Mouse (Mus musculus): ENCODE measurements around the gene Zc3hav1l. TPM values are rescaled to one million over a fixed set of nuclear protein-coding genes. Genes with fewer than 3 reads are reported as not detected.

The Zc3hav1l gene
- polyA plus RNA-seq, 1 experiment from 2014 or later: 15.4 TPM

DNA sequence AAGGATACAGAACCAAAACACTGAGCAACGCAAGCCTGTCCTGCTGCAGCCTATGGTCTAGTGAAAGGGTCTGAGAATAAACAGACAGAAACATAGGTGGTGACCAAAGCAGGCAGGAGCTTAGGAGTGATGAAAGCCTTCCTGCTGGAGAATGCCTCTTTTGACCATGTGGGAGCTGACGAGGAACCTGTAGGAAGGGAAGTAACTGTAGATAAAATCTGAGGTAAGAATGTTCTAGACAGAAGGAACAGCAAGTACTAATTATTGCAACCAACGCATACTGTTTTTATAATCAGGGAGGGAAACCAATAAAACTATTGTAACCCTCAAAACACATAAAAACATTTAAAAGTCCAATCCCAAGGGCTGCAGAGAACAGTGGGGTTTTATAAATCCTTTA, 54.9 kb downstream of the Zc3hav1l start:
- Histone ChIP-seq H3K9ac (ENCODE audit: low read length) (no peak overlapping the region; the same call in 1 of the 2 replicates), H3K27me3 (ENCODE audit: control insufficient read depth, insufficient read depth, low read length) (no peaks in the 10 kb centered on the region), H3K36me3 (ENCODE audit: control insufficient read depth, insufficient read depth, low read length) (no peaks in the 10 kb centered on the region), H3K9me3 (ENCODE audit: control insufficient read depth, low read length) (no peaks in the 10 kb centered on the region), H3K27ac (ENCODE audit: low read depth, low read length) (no peak overlapping the region), H3K4me2 (ENCODE audit: low read depth) (no peak overlapping the region), H3K4me3 (ENCODE audit: low read depth, low read length) (no peak overlapping the region), H3K4me1 (ENCODE audit: control insufficient read depth, insufficient read depth, low read length) (peaks cover 8% of the 10 kb centered on the region; the same call in 1 of the 2 replicates)
- no peak for ATAC-seq (ENCODE audit: insufficient read depth, low FRiP score, low TSS enrichment)
- WGBS: 74% methylated on average over 3 of the region's 3 CpGs
- no peak for DNase-seq (ENCODE audit: low spot score)

DNA sequence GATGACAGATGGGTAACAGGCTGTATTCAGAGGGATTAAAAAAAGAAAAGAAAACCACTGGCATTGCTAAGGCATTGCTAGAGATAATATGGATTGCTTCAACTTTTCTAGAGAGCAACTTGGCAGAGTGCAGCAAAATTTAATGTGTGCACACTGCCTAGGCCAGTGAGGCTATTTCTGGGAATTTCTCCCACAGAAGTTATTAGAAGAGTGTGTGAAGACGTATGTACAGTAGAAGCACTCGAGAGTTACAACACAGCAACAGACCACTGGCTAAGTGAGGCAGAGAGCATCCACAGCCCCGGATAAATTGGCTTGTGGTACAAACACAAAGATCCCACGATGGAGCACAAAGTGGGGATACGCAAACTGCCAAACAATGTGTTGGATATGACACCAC, 56.2 kb downstream of the Zc3hav1l start:
- Histone ChIP-seq H3K27ac (ENCODE audit: low read depth, low read length) (no peak overlapping the region), H3K9me3 (ENCODE audit: control insufficient read depth, low read length) (no peaks in the 10 kb centered on the region), H3K4me2 (ENCODE audit: low read depth) (no peak overlapping the region), H3K36me3 (ENCODE audit: control insufficient read depth, insufficient read depth, low read length) (no peaks in the 10 kb centered on the region), H3K9ac (ENCODE audit: low read length) (no peak overlapping the region), H3K4me3 (ENCODE audit: low read depth, low read length) (no peak overlapping the region), H3K27me3 (ENCODE audit: control insufficient read depth, insufficient read depth, low read length) (no peaks in the 10 kb centered on the region), H3K4me1 (ENCODE audit: control insufficient read depth, insufficient read depth, low read length) (0 out of 2 replicates have a peak, but pooled peaks cover under 1% of the 10 kb centered on the region)
- DNase-seq (ENCODE audit: low spot score) (no peak), ATAC-seq (ENCODE audit: insufficient read depth, low FRiP score, low TSS enrichment) (no peak)
- WGBS: 91% methylated on average over 5 of the region's 5 CpGs

DNA sequence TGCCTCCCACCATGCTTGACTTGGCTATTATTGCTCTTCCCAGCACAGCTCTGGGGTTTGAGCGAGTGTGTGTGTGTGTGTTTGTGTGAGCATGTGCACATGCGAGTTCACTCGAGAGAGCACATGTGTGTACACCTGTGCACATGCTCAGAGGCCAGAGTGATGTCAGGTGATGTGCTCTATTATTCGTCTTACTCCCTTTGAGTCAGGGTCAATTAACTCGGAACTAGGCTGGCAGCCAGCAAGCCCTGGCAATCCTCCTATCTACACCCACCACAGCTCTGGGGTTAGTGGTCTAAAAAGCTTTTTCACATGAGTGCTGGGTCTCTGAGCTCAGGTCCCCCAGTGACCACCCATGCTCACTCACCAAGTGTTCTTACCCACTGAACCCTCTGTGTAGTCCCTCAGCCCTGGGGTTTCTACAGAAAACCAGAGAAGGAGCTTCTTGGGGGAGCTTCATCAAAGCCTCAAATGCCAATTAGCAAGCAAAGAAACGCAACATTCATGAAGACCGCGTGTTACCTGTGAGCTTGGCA, 56.7 kb downstream of the Zc3hav1l start:
- Histone ChIP-seq H3K27ac (ENCODE audit: low read depth, low read length) (no peak overlapping the region), H3K4me3 (ENCODE audit: low read depth, low read length) (no peak overlapping the region), H3K9ac (ENCODE audit: low read length) (no peak overlapping the region), H3K36me3 (ENCODE audit: control insufficient read depth, insufficient read depth, low read length) (no peaks in the 10 kb centered on the region), H3K4me2 (ENCODE audit: low read depth) (no peak overlapping the region), H3K27me3 (ENCODE audit: control insufficient read depth, insufficient read depth, low read length) (no peaks in the 10 kb centered on the region), H3K9me3 (ENCODE audit: control insufficient read depth, low read length) (no peaks in the 10 kb centered on the region), H3K4me1 (ENCODE audit: control insufficient read depth, insufficient read depth, low read length) (no peaks in the 10 kb centered on the region)
- DNase-seq (ENCODE audit: low spot score) (no peak), ATAC-seq (ENCODE audit: insufficient read depth, low FRiP score, low TSS enrichment) (no peak)
- 91% methylated on average over 8 of the region's 8 CpGs for WGBS

DNA sequence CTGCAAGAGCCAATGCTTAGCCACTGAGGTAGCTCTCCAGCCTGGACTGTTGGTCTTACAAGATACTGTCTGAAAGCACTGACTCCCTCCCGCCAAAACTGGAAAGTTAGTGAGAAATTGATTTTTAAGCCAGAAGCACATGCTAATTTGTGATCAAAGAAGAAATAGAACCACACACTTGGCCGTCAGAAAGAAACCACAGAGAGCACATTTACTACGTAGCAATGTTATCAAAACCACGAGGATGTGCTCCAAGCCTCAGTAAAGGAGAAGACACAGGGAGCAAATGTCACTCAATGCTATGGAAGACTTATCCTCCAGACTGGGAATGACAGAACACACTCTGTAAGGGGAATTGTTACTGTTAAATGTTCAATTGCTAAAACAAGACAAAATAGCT, 57.6 kb downstream of the Zc3hav1l start:
- WGBS: 92% methylated on average over 4 of the region's 4 CpGs

DNA sequence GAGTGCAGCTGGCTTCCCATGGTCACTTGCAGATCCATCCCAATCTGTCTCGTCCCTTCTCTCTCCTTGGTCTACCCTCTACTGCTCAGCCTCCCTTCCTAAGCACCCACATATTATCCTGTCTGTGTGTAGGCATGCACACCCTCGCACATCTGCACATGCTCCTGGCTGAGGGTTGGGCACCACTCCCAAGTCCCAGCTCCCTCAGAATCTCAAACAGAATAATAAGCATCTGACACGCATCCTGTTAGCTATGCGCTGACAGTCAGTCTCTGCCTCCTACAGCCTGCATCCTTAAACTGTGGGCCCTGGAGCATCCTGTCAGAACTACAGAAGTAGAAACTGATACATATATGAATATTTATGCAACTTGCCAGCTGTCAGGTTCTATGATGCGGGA, 58.4 kb downstream of the Zc3hav1l start:
- Histone ChIP-seq H3K4me3 (ENCODE audit: low read depth, low read length) (no peak overlapping the region), H3K27ac (ENCODE audit: low read depth, low read length) (no peak overlapping the region), H3K27me3 (ENCODE audit: control insufficient read depth, insufficient read depth, low read length) (no peaks in the 10 kb centered on the region), H3K9ac (ENCODE audit: low read length) (no peak overlapping the region), H3K4me2 (ENCODE audit: low read depth) (no peak overlapping the region), H3K9me3 (ENCODE audit: control insufficient read depth, low read length) (no peaks in the 10 kb centered on the region), H3K4me1 (ENCODE audit: control insufficient read depth, insufficient read depth, low read length) (no peaks in the 10 kb centered on the region), H3K36me3 (ENCODE audit: control insufficient read depth, insufficient read depth, low read length) (no peaks in the 10 kb centered on the region)
- no peak for DNase-seq (ENCODE audit: low spot score)
- no peak for ATAC-seq (ENCODE audit: insufficient read depth, low FRiP score, low TSS enrichment)
- WGBS: 92% methylated on average over 5 of the region's 5 CpGs

More for the DNA sequence above, 57.6 kb downstream of the Zc3hav1l start:
- Histone ChIP-seq H3K4me1 (ENCODE audit: control insufficient read depth, insufficient read depth, low read length) (no peaks in the 10 kb centered on the region), H3K9ac (ENCODE audit: low read length) (no peak overlapping the region), H3K27me3 (ENCODE audit: control insufficient read depth, insufficient read depth, low read length) (no peaks in the 10 kb centered on the region), H3K4me3 (ENCODE audit: low read depth, low read length) (no peak overlapping the region), H3K36me3 (ENCODE audit: control insufficient read depth, insufficient read depth, low read length) (no peaks in the 10 kb centered on the region), H3K9me3 (ENCODE audit: control insufficient read depth, low read length) (no peaks in the 10 kb centered on the region), H3K4me2 (ENCODE audit: low read depth) (no peak overlapping the region), H3K27ac (ENCODE audit: low read depth, low read length) (no peak overlapping the region)
- ATAC-seq (ENCODE audit: insufficient read depth, low FRiP score, low TSS enrichment) (no peak), DNase-seq (ENCODE audit: low spot score) (no peak)

DNA sequence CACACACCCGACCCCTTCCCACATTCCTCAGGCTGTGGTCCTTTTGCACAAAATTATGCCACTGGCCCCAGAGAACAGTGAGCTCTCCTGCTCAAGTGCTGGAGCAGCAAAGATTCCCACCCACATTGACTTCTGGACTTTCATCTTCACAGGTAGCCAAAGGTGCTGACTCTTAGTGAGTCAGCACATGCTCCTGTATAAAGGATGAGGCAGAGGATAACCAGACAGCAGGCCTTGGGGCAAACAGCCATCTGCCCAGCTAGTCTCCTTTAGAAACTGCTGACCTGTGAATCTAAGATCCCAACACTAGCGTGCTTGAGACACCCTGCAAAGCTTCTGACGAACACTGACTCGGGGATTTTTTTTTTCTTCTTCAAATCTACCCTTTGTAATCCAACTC, 60.7 kb downstream of the Zc3hav1l start:
- no peak for DNase-seq (ENCODE audit: low spot score)
- H3K27ac ChIP-seq (ENCODE audit: low read depth, low read length): no peak overlapping the region
- H3K36me3 ChIP-seq (ENCODE audit: control insufficient read depth, insufficient read depth, low read length): no peaks in the 10 kb centered on the region
- no peaks in the 10 kb centered on the region for H3K27me3 ChIP-seq (ENCODE audit: control insufficient read depth, insufficient read depth, low read length)
- H3K4me1 ChIP-seq (ENCODE audit: control insufficient read depth, insufficient read depth, low read length): no peaks in the 10 kb centered on the region
- H3K9ac ChIP-seq (ENCODE audit: low read length): no peak overlapping the region
- H3K4me3 ChIP-seq (ENCODE audit: low read depth, low read length): no peak overlapping the region
- 88% methylated on average over 4 of the region's 4 CpGs for WGBS
- H3K4me2 ChIP-seq (ENCODE audit: low read depth): no peak overlapping the region
- no peaks in the 10 kb centered on the region for H3K9me3 ChIP-seq (ENCODE audit: control insufficient read depth, low read length)
- ATAC-seq (ENCODE audit: insufficient read depth, low FRiP score, low TSS enrichment): no peak

Other genes starting within 250 kb of the Zc3hav1l start
- gene Tmem213, start 190.0 kb downstream of the Zc3hav1l start, polyA plus RNA-seq (2014; fragmentation: Nextera tagmentation; extraction: Ambion mirVana): not detected in 2 replicates
- gene Atp6v0a4, start 174.7 kb downstream of the Zc3hav1l start, polyA plus RNA-seq (2014; fragmentation: Nextera tagmentation; extraction: Ambion mirVana): not detected in 2 replicates
- 12.9 and 13.5 TPM in 2 replicates for gene D630045J12Rik, start 45.2 kb downstream of the Zc3hav1l start, polyA plus RNA-seq (2014; fragmentation: Nextera tagmentation; extraction: Ambion mirVana)
- 1.4 and 1.7 TPM in 2 replicates for gene Zc3hav1, start 55.3 kb upstream of the Zc3hav1l start, polyA plus RNA-seq (2014; fragmentation: Nextera tagmentation; extraction: Ambion mirVana)
- 9.9 and 11.8 TPM in 2 replicates for gene Ttc26, start 82.2 kb upstream of the Zc3hav1l start, polyA plus RNA-seq (2014; fragmentation: Nextera tagmentation; extraction: Ambion mirVana)
- gene Ubn2, start 134.7 kb upstream of the Zc3hav1l start, polyA plus RNA-seq (2014; fragmentation: Nextera tagmentation; extraction: Ambion mirVana): 20.0 TPM in 2 replicates
- 106 and 122 TPM in 2 replicates for gene Fmc1, start 234.2 kb upstream of the Zc3hav1l start, polyA plus RNA-seq (2014; fragmentation: Nextera tagmentation; extraction: Ambion mirVana)

All from neural tube, embryonic 11.5 days (tissue).